Mouse (Mus musculus) intestine, embryonic 14.5 days (tissue): ENCODE results near the gene Abhd18. TPM values are rescaled to one million over a fixed set of nuclear protein-coding genes. Genes with fewer than 3 reads are reported as not detected.
"Not testable (repeated sequence)": the region's sequence is repeated elsewhere in the genome, so short reads cannot be mapped to it uniquely, and the experiment has no call there.

ENCODE experiments used
- ATAC-seq: fragments of 200-750 bp; cut with Nextera tagmentation; replicated peaks from 2 replicates; pipeline ENCODE4 v1.8.0; 2017; ENCODE audit warnings: low read depth, moderate number of reproducible peaks, moderate TSS enrichment, moderate library complexity; ENCODE audit not compliant: low FRiP score, low TSS enrichment
- DNase-seq: peaks from one replicate; pipeline ENCODE4 v3.0.0-alpha.2; 2018; ENCODE audit warnings: low spot score
- H3K27ac ChIP-seq: fragments of 300-500 bp; sonication (generic); 2 replicates; pipeline ENCODE4 v1.5.1; 2014; ENCODE audit warnings: low read depth, mild to moderate bottlenecking, control low read depth
- H3K27me3 ChIP-seq: fragments of 300-500 bp; sonication (generic); replicated peaks from 2 replicates; pipeline ENCODE4 v1.6.1; 2014; ENCODE audit warnings: low read length, control low read depth; ENCODE audit not compliant: control insufficient read depth, insufficient read depth
- H3K36me3 ChIP-seq: fragments of 300-500 bp; sonication (generic); 2 replicates; pipeline ENCODE4 v1.6.1; 2014; ENCODE audit warnings: low read length, control low read depth; ENCODE audit not compliant: control insufficient read depth, insufficient read depth
- H3K4me1 ChIP-seq: fragments of 300-500 bp; sonication (generic); replicated peaks from 2 replicates; pipeline ENCODE4 v1.6.1; 2014; ENCODE audit warnings: low read length, control low read depth, mixed read lengths; ENCODE audit not compliant: control insufficient read depth, insufficient read depth
- H3K4me2 ChIP-seq: fragments of 300-500 bp; sonication (generic); 2 replicates; pipeline ENCODE4 v1.6.1; 2014; ENCODE audit warnings: low read length
- H3K4me3 ChIP-seq: fragments of 300-500 bp; sonication (generic); 2 replicates; pipeline ENCODE4 v1.5.1; 2014; ENCODE audit warnings: low read depth, low read length, control low read depth, mixed read lengths
- H3K9ac ChIP-seq: fragments of 300-500 bp; sonication (generic); 2 replicates; pipeline ENCODE4 v1.6.1; 2014; ENCODE audit warnings: mild to moderate bottlenecking, low read length
- H3K9me3 ChIP-seq: fragments of 300-500 bp; sonication (generic); 2 replicates; pipeline ENCODE4 v1.6.1; 2016; ENCODE audit warnings: low read length, control low read depth; ENCODE audit not compliant: control insufficient read depth
- WGBS: fragments of 180-500 bp; shearing (Covaris S2); extraction: QIAGEN DNeasy Blood & Tissue Kit; methylation state at CpG from one replicate; pipeline ENCODE4 v1.1.7; 2014; 5-methylcytosine and 5-hydroxymethylcytosine counted together
- polyA plus RNA-seq: library from polyadenylated mRNA; unstranded; fragments of >200 nt; fragmentation: Nextera tagmentation; extraction: Ambion mirVana; gene quantifications from 2 replicates; pipeline ENCODE4 v1.2.1, GENCODE M21; 2014

The Abhd18 gene
- polyA plus RNA-seq, 1 experiment from 2014 or later: 5.7 TPM

- not testable (repeated sequence) for H3K27ac ChIP-seq, H3K27me3 ChIP-seq, H3K9me3 ChIP-seq, ATAC-seq, DNase-seq, H3K4me1 ChIP-seq, H3K36me3 ChIP-seq, H3K9ac ChIP-seq
- peak overlapping the region; percentile 62 for H3K4me2 ChIP-seq
- whole genome bisulfite sequencing: 82% methylated on average over 5 of the region's 6 CpGs
- H3K4me3 ChIP-seq: peak overlapping the region; percentile 48
Measured at GRCm38 (mm10) chr3:40845521-40845920, 1.2 kb upstream of the Abhd18 start.

DNA sequence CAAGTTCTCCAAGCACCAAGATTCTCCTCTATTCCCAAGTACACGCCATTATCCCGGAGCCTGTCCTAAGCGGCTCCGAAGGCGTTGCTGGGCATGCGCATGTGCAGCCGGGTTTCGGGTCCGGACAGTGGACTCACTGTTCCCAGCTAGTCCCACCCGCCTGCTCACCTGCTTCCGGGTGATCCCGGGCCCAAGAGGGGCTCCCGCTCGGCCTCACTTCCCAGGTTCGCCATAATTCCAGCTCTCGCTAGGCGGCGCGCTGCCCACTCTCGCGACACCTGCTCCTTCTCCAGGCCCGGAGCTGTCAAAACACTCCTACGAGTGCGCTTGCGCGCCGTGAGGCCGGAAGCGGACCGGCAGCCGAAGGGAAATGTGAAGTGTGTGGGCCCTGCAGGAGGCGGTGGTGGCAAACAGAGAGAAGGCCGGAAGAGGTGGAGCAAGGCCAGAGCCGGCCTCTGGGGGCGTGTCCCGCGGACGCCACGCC lies 255 bp upstream of the Abhd18 start, which contains the start of gene Mfsd8:
TSS of gene Mfsd8 (minus strand) at position 414 of the 484 bp plus-strand sequence.
- DNase-seq: peak; percentile 94

DNA sequence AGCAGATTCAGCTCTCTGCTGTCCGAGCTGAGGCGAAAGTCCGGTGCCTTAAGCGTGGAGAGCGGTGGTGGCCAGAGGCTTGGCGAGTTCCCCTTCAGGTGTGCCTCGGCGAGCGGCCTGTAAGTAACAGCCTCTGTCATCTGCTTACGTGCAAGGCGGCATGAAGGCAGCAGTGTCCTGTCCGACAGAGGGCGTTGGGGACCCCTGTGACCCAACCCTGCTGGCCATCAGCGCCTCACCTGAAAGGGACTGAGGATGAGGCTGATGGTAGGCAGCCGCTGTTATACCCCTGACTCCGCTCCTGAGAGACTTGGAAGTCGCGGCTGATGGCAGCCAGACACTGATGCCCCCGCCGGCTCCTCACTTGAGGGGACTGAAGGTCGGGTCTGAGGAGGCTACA lies 248 bp downstream of the Abhd18 start:
- not testable (repeated sequence) for ATAC-seq, H3K27ac ChIP-seq, H3K27me3 ChIP-seq, H3K9me3 ChIP-seq, H3K36me3 ChIP-seq, H3K4me1 ChIP-seq
- Histone ChIP-seq H3K4me2 (peak overlapping the region; percentile 62), H3K4me3 (peak overlapping the region; percentile 48), H3K9ac (0 out of 2 replicates have a peak overlapping the region, but pooled peaks have one; percentile 20)
- 2% methylated on average over 17 of the region's 21 CpGs for WGBS
- DNase-seq: peak; percentile 79

More for the DNA sequence above, 255 bp upstream of the Abhd18 start, which contains the start of gene Mfsd8:
- H3K27me3 ChIP-seq, H3K36me3 ChIP-seq, H3K4me1 ChIP-seq, H3K9me3 ChIP-seq: not testable (repeated sequence)
- WGBS: under 1% methylated on average over 35 of the region's 39 CpGs
- ATAC-seq: peak; percentile 98
- peak within 1 kb of the TSS; percentile 62 for H3K4me2 ChIP-seq
- peak within 1 kb of the TSS; percentile 48 for H3K4me3 ChIP-seq
- peak within 1 kb of the TSS; percentile 73 for H3K27ac ChIP-seq
- peak within 1 kb of the TSS; percentile 56 for H3K9ac ChIP-seq

- H3K9ac ChIP-seq, H3K27me3 ChIP-seq, H3K4me3 ChIP-seq, H3K27ac ChIP-seq, H3K4me1 ChIP-seq, H3K36me3 ChIP-seq, ATAC-seq, H3K9me3 ChIP-seq, DNase-seq: not testable (repeated sequence)
- WGBS: 93% methylated on average over 2 of the region's 2 CpGs
- peak overlapping the region; percentile 62; the same call in 1 of the 2 replicates for H3K4me2 ChIP-seq
Measured at GRCm38 (mm10) chr3:40847936-40848335, 1.2 kb downstream of the Abhd18 start.

GRCm38 (mm10) chr3:40853123-40853738 lies 6.5 kb downstream of the Abhd18 start:
- not testable (repeated sequence) for H3K27ac ChIP-seq
- WGBS: 92% methylated on average over 3 of the region's 3 CpGs

DNA sequence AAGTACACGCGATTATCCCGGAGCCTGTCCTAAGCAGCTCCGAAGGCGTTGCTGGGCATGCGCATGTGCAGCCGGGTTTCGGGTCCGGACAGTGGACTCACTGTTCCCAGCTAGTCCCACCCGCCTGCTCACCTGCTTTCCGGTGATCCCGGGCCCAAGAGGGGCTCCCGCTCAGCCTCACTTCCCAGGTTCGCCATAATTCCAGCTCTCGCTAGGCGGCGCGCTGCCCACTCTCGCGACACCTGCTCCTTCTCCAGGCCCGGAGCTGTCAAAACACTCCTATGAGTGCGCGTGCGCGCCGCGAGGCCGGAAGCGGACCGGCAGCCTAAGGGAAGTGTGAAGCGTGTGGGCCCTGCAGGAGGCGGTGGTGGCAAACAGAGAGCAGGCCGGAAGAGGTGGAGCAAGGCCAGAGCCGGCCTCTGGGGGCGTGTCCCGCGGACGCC lies 47.1 kb downstream of the Abhd18 start:
- peak overlapping the region; percentile 44 for H3K9ac ChIP-seq
- peak overlapping the region; percentile 57 for H3K4me2 ChIP-seq
- not testable (repeated sequence) for H3K36me3 ChIP-seq, H3K9me3 ChIP-seq, H3K4me1 ChIP-seq, H3K27me3 ChIP-seq
- WGBS: under 1% methylated on average over 34 of the region's 38 CpGs
- peak overlapping the region; percentile 52 for H3K4me3 ChIP-seq
- DNase-seq (peak; percentile 93), ATAC-seq (peak; percentile 100)
- H3K27ac ChIP-seq: peak overlapping the region; percentile 51

More at GRCm38 (mm10) chr3:40853123-40853738, 6.5 kb downstream of the Abhd18 start:
- not testable (repeated sequence) for H3K4me1 ChIP-seq, H3K4me3 ChIP-seq, H3K9me3 ChIP-seq, DNase-seq, H3K4me2 ChIP-seq, H3K36me3 ChIP-seq, H3K9ac ChIP-seq, ATAC-seq, H3K27me3 ChIP-seq

- Histone ChIP-seq H3K4me3 (peak overlapping the region; percentile 52), H3K4me2 (peak overlapping the region; percentile 61), H3K9ac (peak overlapping the region; percentile 45)
- not testable (repeated sequence) for H3K9me3 ChIP-seq, H3K4me1 ChIP-seq, H3K36me3 ChIP-seq, H3K27me3 ChIP-seq, ATAC-seq, H3K27ac ChIP-seq
- DNase-seq: peak; percentile 64
- under 1% methylated on average over 19 of the region's 24 CpGs for WGBS
Measured at GRCm38 (mm10) chr3:40894336-40894735, 47.6 kb downstream of the Abhd18 start.

- 98% methylated on average over 5 of the region's 10 CpGs for WGBS
- not testable (repeated sequence) for H3K27ac ChIP-seq, H3K4me1 ChIP-seq, H3K9me3 ChIP-seq, ATAC-seq, H3K27me3 ChIP-seq, H3K4me3 ChIP-seq, H3K36me3 ChIP-seq, H3K4me2 ChIP-seq, H3K9ac ChIP-seq, DNase-seq
Measured at GRCm38 (mm10) chr3:40902443-40902842, 55.7 kb downstream of the Abhd18 start, which contains the start of gene 1700034I23Rik. Gene 1700034I23Rik, minus strand, starts transcription at chr3:40902543.

DNA sequence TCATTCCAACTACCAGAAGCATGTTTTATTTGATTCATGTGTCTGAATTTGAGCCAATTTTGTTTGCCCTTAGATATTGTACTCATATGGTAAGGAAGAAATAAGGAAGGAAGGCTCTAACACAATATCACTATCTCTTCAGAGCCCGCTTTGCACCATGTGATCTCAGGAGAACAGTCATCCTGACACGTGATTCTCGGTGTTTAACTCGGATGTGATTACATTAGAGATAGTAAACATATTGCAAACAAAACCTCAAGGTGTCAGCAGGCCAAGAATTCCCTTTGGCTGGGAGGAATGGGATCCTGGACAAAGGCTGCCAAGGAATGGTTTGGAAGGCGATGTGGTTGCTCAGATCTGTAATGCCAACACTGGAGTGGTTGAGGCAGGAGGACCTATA lies 91.4 kb downstream of the Abhd18 start:
- Histone ChIP-seq H3K27ac (no peak overlapping the region), H3K36me3 (0 out of 2 replicates have a peak, but pooled peaks cover 6% of the 10 kb centered on the region), H3K9ac (no peak overlapping the region), H3K4me1 (no peaks in the 10 kb centered on the region), H3K27me3 (no peaks in the 10 kb centered on the region), H3K9me3 (no peaks in the 10 kb centered on the region), H3K4me3 (no peak overlapping the region), H3K4me2 (no peak overlapping the region)
- 77% methylated on average over 5 of the region's 5 CpGs for WGBS
- ATAC-seq (no peak), DNase-seq (no peak)
